Mouse (Mus musculus) small intestine, adult 2 months (tissue): ENCODE measurements around the gene Aff3.

Experiments used
- CTCF ChIP-seq: fragments of 200-500 bp; IDR thresholded peaks from 2 replicates; pipeline ENCODE4 v1.5.1; 2012; ENCODE audit warnings: low read depth, mild to moderate bottlenecking, control low read depth, inconsistent platforms, low read length, moderate library complexity, mixed read lengths; ENCODE audit not compliant: insufficient replicate concordance, insufficient read length; ENCODE audit errors: extremely low read depth
- POLR2A ChIP-seq: fragments of 200-500 bp; IDR thresholded peaks from 2 replicates; pipeline ENCODE4 v1.6.1; 2012; ENCODE audit warnings: low read depth, mild to moderate bottlenecking, control low read depth, inconsistent platforms, low read length, moderate library complexity

DNA sequence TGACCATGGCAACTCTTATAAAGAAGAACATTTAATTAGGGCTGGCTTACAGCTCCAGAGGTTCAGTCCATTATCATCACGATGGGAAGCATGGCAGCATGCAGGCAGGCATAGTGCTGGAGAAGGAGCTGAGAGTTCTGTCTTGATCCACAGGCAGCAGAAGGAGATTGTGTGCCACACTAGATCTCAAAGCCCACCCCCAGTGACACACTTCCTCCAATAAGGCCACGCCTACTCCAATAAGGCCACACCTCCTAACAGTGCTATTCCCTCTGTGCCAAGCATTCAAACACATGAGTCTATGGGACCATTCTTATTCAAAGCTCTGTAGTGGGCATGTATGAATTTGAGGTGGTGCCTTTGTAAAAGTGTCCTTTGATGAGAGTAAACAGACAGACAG, 523.8 kb downstream of the Aff3 start:
- TF ChIP-seq POLR2A = no peak
- TF ChIP-seq CTCF = no peak
